Mouse (Mus musculus): ENCODE data around the gene Zfp609. TPM values are rescaled to one million over a fixed set of nuclear protein-coding genes. Genes with fewer than 3 reads are reported as not detected.

The Zfp609 gene
- polyA plus RNA-seq, 1 experiment from 2014 or later = 7.4 TPM

GRCm38 (mm10) chr9:65826226-65826587 is 1.2 kb downstream of the Zfp609 start:
- Histone ChIP-seq H3K9ac (ENCODE audit: low read length) (peak overlapping the region; percentile 97), H3K4me3 (ENCODE audit: low read depth, low read length) (peak overlapping the region; percentile 84), H3K36me3 (ENCODE audit: control insufficient read depth, insufficient read depth, low read length) (no peaks in the 10 kb centered on the region), H3K4me2 (ENCODE audit: low read length) (peak overlapping the region; percentile 59), H3K4me1 (ENCODE audit: control insufficient read depth, insufficient read depth, low read length) (peaks cover 36% of the 10 kb centered on the region), H3K27ac (ENCODE audit: low read depth, low read length) (peak overlapping the region; percentile 98), H3K27me3 (replicated peaks; ENCODE audit: control insufficient read depth, insufficient read depth, low read length) (no peaks in the 10 kb centered on the region), H3K9me3 (replicated peaks; ENCODE audit: control insufficient read depth, low read length) (no peaks in the 10 kb centered on the region)
- DNase-seq (ENCODE audit: low spot score) (peak; percentile 61), ATAC-seq (peak; percentile 8; the same call in 1 of the 2 replicates)
- 0% methylated on average over 4 of the region's 4 CpGs for WGBS

GRCm38 (mm10) chr9:65823716-65824462 is 3.5 kb downstream of the Zfp609 start:
- peak; percentile 46 for DNase-seq (ENCODE audit: low spot score)
- no peak overlapping the region for H3K9ac ChIP-seq (ENCODE audit: low read length)
- H3K4me3 ChIP-seq (ENCODE audit: low read depth, low read length) = peak overlapping the region; percentile 5; the same call in 1 of the 2 replicates

GRCm38 (mm10) chr9:65822011-65822410 is 5.4 kb downstream of the Zfp609 start:
- 83% methylated on average over 4 of the region's 4 CpGs for WGBS
- no peaks in the 10 kb centered on the region for H3K36me3 ChIP-seq (ENCODE audit: control insufficient read depth, insufficient read depth, low read length)
- H3K4me2 ChIP-seq (ENCODE audit: low read length) = no peak overlapping the region
- no peak for DNase-seq (ENCODE audit: low spot score)
- no peak overlapping the region for H3K27ac ChIP-seq (ENCODE audit: low read depth, low read length)
- no peaks in the 10 kb centered on the region for H3K9me3 ChIP-seq (replicated peaks; ENCODE audit: control insufficient read depth, low read length)
- H3K4me1 ChIP-seq (ENCODE audit: control insufficient read depth, insufficient read depth, low read length) = peaks cover 30% of the 10 kb centered on the region
- no peak overlapping the region for H3K9ac ChIP-seq (ENCODE audit: low read length)
- no peaks in the 10 kb centered on the region for H3K27me3 ChIP-seq (replicated peaks; ENCODE audit: control insufficient read depth, insufficient read depth, low read length)
- no peak for ATAC-seq
- no peak overlapping the region for H3K4me3 ChIP-seq (ENCODE audit: low read depth, low read length)

More at GRCm38 (mm10) chr9:65823716-65824462, 3.5 kb downstream of the Zfp609 start:
- peak overlapping the region; percentile 9; the same call in 1 of the 2 replicates for H3K27ac ChIP-seq (ENCODE audit: low read depth, low read length)
- WGBS = 29% methylated on average over 10 of the region's 10 CpGs
- no peaks in the 10 kb centered on the region for H3K9me3 ChIP-seq (replicated peaks; ENCODE audit: control insufficient read depth, low read length)
- H3K4me2 ChIP-seq (ENCODE audit: low read length) = peak overlapping the region; percentile 28
- no peaks in the 10 kb centered on the region for H3K27me3 ChIP-seq (replicated peaks; ENCODE audit: control insufficient read depth, insufficient read depth, low read length)
- no peak for ATAC-seq
- no peaks in the 10 kb centered on the region for H3K36me3 ChIP-seq (ENCODE audit: control insufficient read depth, insufficient read depth, low read length)
- peaks cover 35% of the 10 kb centered on the region for H3K4me1 ChIP-seq (ENCODE audit: control insufficient read depth, insufficient read depth, low read length)

- H3K27ac ChIP-seq (ENCODE audit: low read depth, low read length) = no peak overlapping the region
- WGBS = 72% methylated on average over 2 of the region's 2 CpGs
- DNase-seq (ENCODE audit: low spot score) = no peak
- no peak overlapping the region for H3K9ac ChIP-seq (ENCODE audit: low read length)
- no peak overlapping the region for H3K4me3 ChIP-seq (ENCODE audit: low read depth, low read length)
- no peaks in the 10 kb centered on the region for H3K9me3 ChIP-seq (replicated peaks; ENCODE audit: control insufficient read depth, low read length)
- H3K4me2 ChIP-seq (ENCODE audit: low read length) = no peak overlapping the region
- H3K27me3 ChIP-seq (replicated peaks; ENCODE audit: control insufficient read depth, insufficient read depth, low read length) = no peaks in the 10 kb centered on the region
- no peaks in the 10 kb centered on the region for H3K36me3 ChIP-seq (ENCODE audit: control insufficient read depth, insufficient read depth, low read length)
- peaks cover 24% of the 10 kb centered on the region for H3K4me1 ChIP-seq (ENCODE audit: control insufficient read depth, insufficient read depth, low read length)
- ATAC-seq = no peak
Measured at GRCm38 (mm10) chr9:65820301-65820700, 7.1 kb downstream of the Zfp609 start.

- H3K4me1 ChIP-seq (ENCODE audit: control insufficient read depth, insufficient read depth, low read length) = peaks cover 9% of the 10 kb centered on the region
- no peaks in the 10 kb centered on the region for H3K9me3 ChIP-seq (replicated peaks; ENCODE audit: control insufficient read depth, low read length)
- no peak overlapping the region; the same call in 1 of the 2 replicates for H3K9ac ChIP-seq (ENCODE audit: low read length)
- ATAC-seq (no peak), DNase-seq (ENCODE audit: low spot score) (peak; percentile 22)
- H3K4me2 ChIP-seq (ENCODE audit: low read length) = no peak overlapping the region
- WGBS = 7% methylated on average over 2 of the region's 2 CpGs
- no peak overlapping the region for H3K4me3 ChIP-seq (ENCODE audit: low read depth, low read length)
- no peaks in the 10 kb centered on the region for H3K36me3 ChIP-seq (ENCODE audit: control insufficient read depth, insufficient read depth, low read length)
- peak overlapping the region; percentile 68 for H3K27ac ChIP-seq (ENCODE audit: low read depth, low read length)
- H3K27me3 ChIP-seq (replicated peaks; ENCODE audit: control insufficient read depth, insufficient read depth, low read length) = no peaks in the 10 kb centered on the region
Measured at GRCm38 (mm10) chr9:65818402-65818801, 9.0 kb downstream of the Zfp609 start.

- no peak overlapping the region for H3K4me2 ChIP-seq (ENCODE audit: low read length)
- no peak overlapping the region for H3K4me3 ChIP-seq (ENCODE audit: low read depth, low read length)
- H3K36me3 ChIP-seq (ENCODE audit: control insufficient read depth, insufficient read depth, low read length) = no peaks in the 10 kb centered on the region
- no peak for ATAC-seq
- no peak for DNase-seq (ENCODE audit: low spot score)
- H3K27me3 ChIP-seq (replicated peaks; ENCODE audit: control insufficient read depth, insufficient read depth, low read length) = no peaks in the 10 kb centered on the region
- H3K4me1 ChIP-seq (ENCODE audit: control insufficient read depth, insufficient read depth, low read length) = no peaks in the 10 kb centered on the region
- H3K9ac ChIP-seq (ENCODE audit: low read length) = no peak overlapping the region
- no peaks in the 10 kb centered on the region for H3K9me3 ChIP-seq (replicated peaks; ENCODE audit: control insufficient read depth, low read length)
- H3K27ac ChIP-seq (ENCODE audit: low read depth, low read length) = no peak overlapping the region
- 54% methylated on average over 2 of the region's 2 CpGs for WGBS
Measured at GRCm38 (mm10) chr9:65812841-65813240, 14.5 kb downstream of the Zfp609 start.

GRCm38 (mm10) chr9:65811784-65812183 is 15.6 kb downstream of the Zfp609 start:
- Histone ChIP-seq H3K9me3 (replicated peaks; ENCODE audit: control insufficient read depth, low read length) (no peaks in the 10 kb centered on the region), H3K4me2 (ENCODE audit: low read length) (no peak overlapping the region), H3K27me3 (replicated peaks; ENCODE audit: control insufficient read depth, insufficient read depth, low read length) (no peaks in the 10 kb centered on the region), H3K9ac (ENCODE audit: low read length) (no peak overlapping the region), H3K4me3 (ENCODE audit: low read depth, low read length) (no peak overlapping the region), H3K36me3 (ENCODE audit: control insufficient read depth, insufficient read depth, low read length) (no peaks in the 10 kb centered on the region), H3K4me1 (ENCODE audit: control insufficient read depth, insufficient read depth, low read length) (peaks cover 4% of the 10 kb centered on the region; the same call in 1 of the 2 replicates), H3K27ac (ENCODE audit: low read depth, low read length) (no peak overlapping the region)
- WGBS = 91% methylated on average over 1 of the region's 1 CpGs
- DNase-seq (ENCODE audit: low spot score) = no peak
- no peak for ATAC-seq

- H3K9ac ChIP-seq (ENCODE audit: low read length) = no peak overlapping the region
- no peak overlapping the region for H3K27ac ChIP-seq (ENCODE audit: low read depth, low read length)
- peaks cover 4% of the 10 kb centered on the region; the same call in 1 of the 2 replicates for H3K4me1 ChIP-seq (ENCODE audit: control insufficient read depth, insufficient read depth, low read length)
- H3K4me2 ChIP-seq (ENCODE audit: low read length) = no peak overlapping the region
- DNase-seq (ENCODE audit: low spot score) = no peak
- no peak overlapping the region for H3K4me3 ChIP-seq (ENCODE audit: low read depth, low read length)
- H3K9me3 ChIP-seq (replicated peaks; ENCODE audit: control insufficient read depth, low read length) = no peaks in the 10 kb centered on the region
- 46% methylated on average over 1 of the region's 1 CpGs for WGBS
- H3K27me3 ChIP-seq (replicated peaks; ENCODE audit: control insufficient read depth, insufficient read depth, low read length) = no peaks in the 10 kb centered on the region
- ATAC-seq = no peak
- H3K36me3 ChIP-seq (ENCODE audit: control insufficient read depth, insufficient read depth, low read length) = no peaks in the 10 kb centered on the region
Measured at GRCm38 (mm10) chr9:65807818-65808217, 19.5 kb downstream of the Zfp609 start.

GRCm38 (mm10) chr9:65807251-65807650 is 20.1 kb downstream of the Zfp609 start:
- Histone ChIP-seq H3K4me2 (ENCODE audit: low read length) (no peak overlapping the region), H3K4me3 (ENCODE audit: low read depth, low read length) (no peak overlapping the region), H3K4me1 (ENCODE audit: control insufficient read depth, insufficient read depth, low read length) (peaks cover 4% of the 10 kb centered on the region; the same call in 1 of the 2 replicates), H3K9me3 (replicated peaks; ENCODE audit: control insufficient read depth, low read length) (no peaks in the 10 kb centered on the region), H3K27ac (ENCODE audit: low read depth, low read length) (no peak overlapping the region), H3K36me3 (ENCODE audit: control insufficient read depth, insufficient read depth, low read length) (no peaks in the 10 kb centered on the region), H3K27me3 (replicated peaks; ENCODE audit: control insufficient read depth, insufficient read depth, low read length) (no peaks in the 10 kb centered on the region), H3K9ac (ENCODE audit: low read length) (no peak overlapping the region)
- 23% methylated on average over 5 of the region's 5 CpGs for WGBS
- DNase-seq (ENCODE audit: low spot score) = peak; percentile 66
- no peak for ATAC-seq

All from forebrain, embryonic 14.5 days (tissue).